Mouse (Mus musculus) gastrocnemius, adult 2 months (tissue): ENCODE results near the gene Hbs1l. TPM values are rescaled to one million over a fixed set of nuclear protein-coding genes. Genes with fewer than 3 reads are reported as not detected.
A peak's percentile ranks its signal among the peaks of the same experiment; 100 is the strongest.

Experiments
- DNase-seq: peaks from one replicate; pipeline ENCODE4 v3.0.0; 2022
- H3K27ac ChIP-seq: fragments of 200-600 bp; 2 replicates; pipeline ENCODE4 v1.8.1; 2022; ENCODE audit warnings: mild to moderate bottlenecking
- H3K4me3 ChIP-seq: fragments of 200-600 bp; 2 replicates; pipeline ENCODE4 v1.8.1; 2022; ENCODE audit warnings: mild to moderate bottlenecking, moderate library complexity
- CTCF ChIP-seq: fragments of 200-600 bp; IDR thresholded peaks from 2 replicates; pipeline ENCODE4 v1.8.1; 2022; ENCODE audit warnings: antibody characterized with exemption, mild to moderate bottlenecking, moderate library complexity
- intact Hi-C: fragments of 180-260 bp; cut with DNase I; formaldehyde crosslinking; loops from one replicate; pipeline ENCODE4 v1.15.1; 2025
- total RNA-seq, 2 experiments: library from RNA; stranded (reverse); gene quantifications; 2 replicates each; pipeline ENCODE4 v1.2.3; 2021

The Hbs1l gene
- total RNA-seq, 2 experiments from 2014 or later: 63.3 to 64.3 TPM

GRCm38 (mm10) chr10:21271310-21271709 lies 24.5 kb upstream of the Hbs1l start:
- Histone ChIP-seq H3K4me3 (no peak overlapping the region), H3K27ac (no peak overlapping the region)
- DNase-seq: no peak
- intact Hi-C loops: no loop called here
- TF ChIP-seq CTCF: no peak

DNA sequence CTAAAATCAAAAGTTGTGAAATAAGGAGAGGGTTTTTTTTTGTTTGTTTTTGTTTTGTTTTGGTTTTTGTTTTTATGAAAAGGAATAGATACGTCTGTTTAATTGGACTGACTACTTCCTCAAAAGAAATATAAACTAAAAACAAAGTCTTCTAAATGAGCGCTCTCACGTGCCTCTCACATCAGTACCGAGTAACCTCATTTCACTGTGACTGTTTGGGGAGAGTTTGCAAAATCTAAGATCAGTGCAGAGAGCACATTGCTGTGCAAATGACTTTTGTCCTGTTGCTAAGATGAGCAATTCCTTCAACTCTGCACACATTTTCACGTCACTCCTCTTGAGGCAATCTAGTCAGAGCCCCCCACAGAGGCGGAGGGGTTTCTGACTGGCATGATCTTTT lies 24.0 kb upstream of the Hbs1l start:
- H3K4me3 ChIP-seq: no peak overlapping the region
- intact Hi-C loops: no loop called here
- TF ChIP-seq CTCF: no peak
- no peak for DNase-seq
- H3K27ac ChIP-seq: no peak overlapping the region

- Histone ChIP-seq H3K27ac (no peak overlapping the region), H3K4me3 (no peak overlapping the region)
- intact Hi-C loops: no loop called here
- TF ChIP-seq CTCF: no peak
- DNase-seq: no peak
Measured at GRCm38 (mm10) chr10:21287243-21288127, 8.3 kb upstream of the Hbs1l start.

GRCm38 (mm10) chr10:21291228-21291627 lies 4.6 kb upstream of the Hbs1l start:
- no peak overlapping the region for H3K27ac ChIP-seq
- no peak overlapping the region for H3K4me3 ChIP-seq
- DNase-seq: no peak
- TF ChIP-seq CTCF: no peak
- intact Hi-C loops: no loop called here

- TF ChIP-seq CTCF: no peak
- H3K27ac ChIP-seq: no peak overlapping the region
- H3K4me3 ChIP-seq: no peak overlapping the region
- no peak for DNase-seq
- intact Hi-C loops: no loop called here
Measured at GRCm38 (mm10) chr10:21294217-21294616, 1.6 kb upstream of the Hbs1l start.

DNA sequence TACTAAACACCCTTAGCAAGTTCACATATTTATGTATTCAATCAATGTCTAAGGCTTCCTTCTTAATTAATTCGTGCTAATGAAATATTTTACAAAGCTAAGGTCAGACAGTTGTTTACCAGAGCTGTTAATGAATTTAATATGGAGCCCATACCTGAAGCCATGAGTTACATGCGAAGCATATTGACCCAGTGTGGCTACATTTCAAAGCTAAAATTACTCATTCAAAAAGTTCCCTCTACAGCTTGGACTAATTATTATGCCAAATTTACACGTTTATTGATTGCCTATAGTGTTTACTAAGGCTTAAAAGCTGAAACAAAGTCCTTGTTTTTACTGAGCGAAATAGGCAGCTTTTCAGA lies 401 bp upstream of the Hbs1l start:
- peak overlapping the region; percentile 91 for H3K27ac ChIP-seq
- intact Hi-C loops: no loop called here
- H3K4me3 ChIP-seq: peak overlapping the region; percentile 98
- DNase-seq: no peak
- no peak for TF ChIP-seq CTCF

DNA sequence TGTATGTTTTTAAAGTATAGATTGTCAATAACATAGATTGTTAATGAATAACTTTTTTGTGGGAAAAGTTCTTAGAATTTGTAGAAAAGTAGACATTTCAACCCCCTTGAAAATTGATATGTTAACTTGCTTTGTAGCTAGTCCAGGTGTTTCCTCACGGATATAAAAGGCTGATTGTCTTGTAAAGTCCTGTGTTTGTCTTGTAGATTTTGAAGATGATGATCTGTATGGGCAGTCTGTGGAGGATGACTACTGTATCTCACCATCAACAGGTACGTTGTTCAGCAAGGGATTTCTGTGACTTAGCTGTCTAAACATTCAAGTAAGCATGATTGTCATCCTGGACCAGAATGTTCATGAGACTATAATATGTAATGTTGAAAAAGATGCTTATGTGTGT lies 3.2 kb downstream of the Hbs1l start:
- Histone ChIP-seq H3K4me3 (no peak overlapping the region), H3K27ac (no peak overlapping the region)
- intact Hi-C loops: no loop called here
- no peak for DNase-seq
- no peak for TF ChIP-seq CTCF

- H3K4me3 ChIP-seq: no peak overlapping the region
- DNase-seq: no peak
- no peak for TF ChIP-seq CTCF
- no peak overlapping the region for H3K27ac ChIP-seq
- intact Hi-C loops: no loop called here
Measured at GRCm38 (mm10) chr10:21301822-21302221, 6.0 kb downstream of the Hbs1l start.

- peak; percentile 46 for DNase-seq
- no peak for TF ChIP-seq CTCF
- intact Hi-C loops: no loop called here
- no peak overlapping the region for H3K4me3 ChIP-seq
- H3K27ac ChIP-seq: peak overlapping the region; percentile 39
Measured at GRCm38 (mm10) chr10:21304672-21305632, 9.2 kb downstream of the Hbs1l start.

GRCm38 (mm10) chr10:21313732-21314131 lies 18.0 kb downstream of the Hbs1l start:
- Histone ChIP-seq H3K27ac (no peak overlapping the region), H3K4me3 (no peak overlapping the region)
- no peak for TF ChIP-seq CTCF
- intact Hi-C loops: no loop called here
- no peak for DNase-seq

- intact Hi-C loops: no loop called here
- no peak overlapping the region for H3K27ac ChIP-seq
- DNase-seq: no peak
- no peak overlapping the region for H3K4me3 ChIP-seq
- TF ChIP-seq CTCF: no peak
Measured at GRCm38 (mm10) chr10:21316123-21316522, 20.3 kb downstream of the Hbs1l start.

DNA sequence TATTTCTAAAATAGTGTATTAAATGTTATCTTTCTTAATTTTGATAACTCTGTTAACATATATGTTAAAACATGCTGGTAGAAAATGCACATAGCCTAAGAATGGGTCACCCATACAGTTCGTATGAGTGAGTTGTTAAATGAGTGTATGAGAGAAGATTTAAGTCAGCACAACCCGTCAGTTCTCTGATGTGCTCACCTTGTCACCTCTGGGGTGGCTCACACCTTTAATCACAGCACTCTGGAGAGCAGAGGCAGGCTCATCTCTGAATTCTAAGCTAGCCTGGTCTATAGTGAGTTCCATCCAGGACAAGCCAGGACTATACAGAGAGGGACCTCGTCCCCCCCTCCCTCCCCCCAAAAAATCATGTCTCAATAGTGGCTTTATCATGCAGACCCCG lies 22.5 kb downstream of the Hbs1l start:
- no peak overlapping the region for H3K4me3 ChIP-seq
- no peak for DNase-seq
- intact Hi-C loops: no loop called here
- no peak for TF ChIP-seq CTCF
- no peak overlapping the region for H3K27ac ChIP-seq

GRCm38 (mm10) chr10:21318996-21319395 lies 23.2 kb downstream of the Hbs1l start:
- DNase-seq: no peak
- intact Hi-C loops: no loop called here
- H3K4me3 ChIP-seq: no peak overlapping the region
- no peak for TF ChIP-seq CTCF
- no peak overlapping the region for H3K27ac ChIP-seq
